Mouse (Mus musculus): ENCODE results near the gene Kcna1.

- TF ChIP-seq CTCF (IDR thresholded peaks at IDR 0.05; ENCODE audit: low read depth, low read length) (no peak), POLR2A (IDR thresholded peaks at IDR 0.05; ENCODE audit: insufficient read depth, low read length) (no peak)
Observed at GRCm38 (mm10) chr6:126685135-126685534, 39.0 kb upstream of the Kcna1 start.
